Mouse (Mus musculus) cerebellum, postnatal 10 days (tissue): ENCODE measurements around the gene Ldlrap1.
A peak's percentile ranks its signal among the peaks of the same experiment; 100 is the strongest.

Source experiments
- DNase-seq, 2 experiments: peaks; one replicate each; pipeline ENCODE4 v3.0.0; 2021; ENCODE audit warnings: mixed read lengths in 2 of 2

The Ldlrap1 gene

DNA sequence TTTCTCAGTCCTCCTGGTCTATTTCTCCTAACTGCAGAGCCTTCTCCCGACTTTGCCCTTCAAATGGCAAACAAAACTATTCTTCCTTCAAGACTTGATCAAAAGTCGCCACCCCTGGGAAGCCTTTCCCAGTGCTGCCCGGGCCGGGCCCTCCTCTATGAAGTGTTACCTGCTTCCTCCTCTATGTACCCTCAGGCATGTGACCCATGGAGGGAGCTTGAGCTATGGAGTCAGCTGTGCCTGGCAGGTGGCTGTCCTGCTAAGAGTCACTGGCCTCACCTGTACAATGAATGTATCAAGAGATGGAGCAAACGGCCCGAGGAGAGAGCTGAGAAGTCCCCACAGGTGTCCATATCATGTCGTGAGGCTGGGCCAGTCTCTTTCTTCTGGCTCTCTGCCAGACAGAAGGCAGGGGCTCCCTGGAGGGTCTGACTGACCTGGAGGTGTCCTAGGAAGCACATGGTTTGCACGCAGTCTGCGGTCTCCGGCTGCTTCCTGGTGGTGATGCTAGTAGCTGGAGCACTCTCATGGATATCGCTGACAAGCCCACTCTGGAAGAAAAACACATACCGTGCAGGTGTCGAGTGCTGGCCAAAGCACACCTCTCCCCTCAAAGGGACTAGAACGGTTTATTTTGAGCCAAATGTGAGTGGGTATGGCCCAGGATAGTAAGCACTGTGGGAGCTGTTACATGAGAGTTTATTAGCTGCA lies 7.6 kb upstream of the Ldlrap1 start:
- DNase-seq, result no peak

DNA sequence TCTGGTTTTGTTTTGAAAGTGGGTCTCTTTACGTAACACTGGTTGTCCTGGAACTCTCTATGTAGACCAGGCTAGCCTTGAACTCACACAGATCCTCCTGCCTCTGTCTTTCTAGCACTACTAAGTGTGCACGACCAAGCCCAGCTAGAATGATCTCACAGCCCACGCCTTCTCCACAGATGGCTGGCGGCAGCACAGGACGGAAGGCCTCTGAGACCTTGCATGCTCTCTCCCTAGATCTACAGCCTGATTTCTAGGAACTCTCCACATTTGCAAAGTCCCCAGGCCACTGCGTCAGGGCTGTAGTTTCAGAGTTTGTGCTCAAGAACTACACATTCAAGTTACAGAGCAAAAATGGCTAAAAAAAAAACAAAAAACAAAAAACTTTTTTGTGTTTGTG lies 6.3 kb upstream of the Ldlrap1 start:
- DNase-seq, result no peak

DNA sequence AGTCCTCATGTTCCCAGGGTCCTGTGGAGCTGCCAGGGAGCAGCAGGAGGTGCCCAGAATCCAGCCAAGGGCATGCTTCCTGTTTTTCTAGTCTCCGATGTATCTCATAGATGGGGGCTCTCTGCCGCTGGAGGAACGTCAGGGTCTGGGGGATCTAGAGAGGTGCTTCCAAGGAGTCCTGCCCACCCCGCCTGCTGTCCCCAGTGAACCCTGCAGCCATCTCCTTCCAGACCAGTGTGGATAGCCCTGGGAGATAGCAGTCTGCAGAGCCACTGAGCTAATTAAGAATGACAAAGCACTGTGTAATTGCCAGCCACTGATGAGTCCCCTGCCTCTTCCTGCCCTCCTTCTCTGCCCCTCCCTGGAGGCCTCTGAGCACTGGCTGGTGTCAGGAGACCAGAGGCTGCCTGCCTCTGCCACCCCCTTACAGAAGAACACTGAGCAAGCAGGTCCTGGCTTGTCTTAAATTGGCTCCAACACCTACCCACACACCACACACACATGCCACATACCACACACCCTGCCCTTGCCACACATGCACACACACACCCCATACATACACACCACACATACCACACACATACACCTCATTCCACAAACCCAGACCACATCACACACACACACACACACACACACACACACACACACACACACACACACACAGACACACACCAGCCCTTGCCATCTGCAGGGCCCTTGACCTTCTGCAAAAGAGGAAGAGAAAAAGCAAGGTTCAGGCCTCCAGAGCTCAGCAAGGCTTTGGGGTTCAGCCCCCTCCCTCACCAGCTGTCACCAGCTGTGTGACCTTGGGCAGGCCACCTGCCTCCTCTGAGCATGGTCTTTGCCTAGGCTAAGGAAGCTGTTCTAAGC lies 5.2 kb upstream of the Ldlrap1 start:
- peak; percentile 63 to 70 for DNase-seq

DNA sequence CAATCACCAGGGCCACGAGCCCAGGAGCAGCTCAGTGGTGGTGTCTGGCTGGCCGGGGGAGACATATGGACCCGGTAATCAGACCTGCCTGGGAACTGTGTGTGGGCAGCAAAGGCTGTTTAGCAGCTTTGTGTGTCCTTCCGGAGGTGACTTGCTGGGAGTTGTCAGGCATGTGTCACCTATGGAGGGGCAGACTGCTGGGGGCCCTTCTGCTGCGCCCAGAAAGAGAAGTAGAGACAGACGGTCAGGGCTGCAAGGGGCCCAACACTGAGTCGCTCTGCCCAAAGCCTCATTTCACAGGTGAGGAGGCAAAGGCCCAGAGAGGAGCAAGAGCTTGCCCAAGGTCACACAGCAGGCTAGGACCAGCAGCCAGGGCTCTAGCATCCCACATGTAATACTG lies 2.1 kb upstream of the Ldlrap1 start:
- peak; percentile 75 to 83 for DNase-seq

DNA sequence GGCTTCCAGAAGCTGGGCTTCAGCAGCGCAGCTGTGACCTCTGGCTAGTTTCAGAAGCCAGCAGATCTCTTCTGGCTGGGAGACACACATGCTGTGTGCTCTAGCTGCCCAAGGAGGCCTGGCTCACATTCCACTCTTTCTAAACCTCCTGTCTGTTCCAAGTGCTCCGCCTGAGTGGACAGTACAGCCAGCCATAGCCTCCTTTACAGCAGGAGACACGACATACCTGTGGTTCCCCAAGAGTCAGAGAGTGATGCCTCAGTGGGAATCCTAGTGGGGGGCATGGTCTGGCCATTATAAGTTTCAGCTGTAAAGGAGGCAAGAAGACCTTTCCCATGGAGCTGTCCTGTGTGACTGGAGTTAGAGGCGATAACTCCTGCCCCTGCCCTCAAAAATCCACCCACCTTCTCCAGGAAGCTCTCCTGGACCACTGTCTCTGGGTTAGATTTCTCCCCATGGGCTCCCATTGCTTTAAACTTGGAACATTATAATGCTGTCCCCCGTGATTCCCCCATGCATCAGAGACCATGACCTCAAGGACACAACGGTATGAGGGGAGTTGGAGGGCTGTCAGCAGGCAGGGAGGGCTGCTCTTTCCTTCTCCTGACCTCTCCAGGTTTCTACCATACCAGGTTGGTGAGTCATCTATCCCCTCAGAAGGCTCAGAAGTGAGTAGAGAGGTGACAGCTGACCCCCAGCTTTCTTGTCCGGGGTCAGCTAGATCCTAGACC lies 1.4 kb upstream of the Ldlrap1 start:
- peak; percentile 73 to 77 for DNase-seq

DNA sequence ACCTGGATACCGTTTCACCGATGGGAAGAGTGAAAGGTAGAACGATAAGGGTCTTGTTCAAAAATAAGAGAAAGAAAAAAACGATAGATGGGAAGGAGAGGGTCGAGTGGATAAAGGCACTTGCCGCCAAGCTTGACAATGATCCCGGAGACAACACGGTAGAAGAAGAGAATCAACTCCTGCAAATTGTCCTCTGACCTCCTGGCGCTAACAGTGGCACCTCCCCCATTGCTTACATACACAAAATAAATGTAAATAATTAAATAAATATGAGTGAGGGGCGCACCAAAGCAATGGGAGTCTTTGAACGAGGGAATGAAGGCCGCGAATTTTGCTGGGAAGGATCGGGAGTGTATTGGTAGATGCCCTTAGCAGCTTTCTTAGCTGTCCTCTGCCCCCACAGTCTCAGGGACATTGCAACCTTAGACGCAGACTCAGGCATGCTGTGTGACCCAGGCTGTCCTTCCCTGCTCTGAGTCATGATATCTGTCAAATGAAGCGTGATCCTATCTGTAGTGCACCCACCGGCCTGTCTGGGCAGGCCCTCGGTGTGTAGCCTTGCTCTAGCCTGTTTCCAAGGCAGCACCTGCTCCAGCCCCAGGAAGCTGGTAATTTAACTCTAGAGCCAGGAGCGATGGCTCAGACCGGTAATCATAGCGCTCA lies 533 bp upstream of the Ldlrap1 start:
- DNase-seq, result peak; percentile 73 to 79

DNA sequence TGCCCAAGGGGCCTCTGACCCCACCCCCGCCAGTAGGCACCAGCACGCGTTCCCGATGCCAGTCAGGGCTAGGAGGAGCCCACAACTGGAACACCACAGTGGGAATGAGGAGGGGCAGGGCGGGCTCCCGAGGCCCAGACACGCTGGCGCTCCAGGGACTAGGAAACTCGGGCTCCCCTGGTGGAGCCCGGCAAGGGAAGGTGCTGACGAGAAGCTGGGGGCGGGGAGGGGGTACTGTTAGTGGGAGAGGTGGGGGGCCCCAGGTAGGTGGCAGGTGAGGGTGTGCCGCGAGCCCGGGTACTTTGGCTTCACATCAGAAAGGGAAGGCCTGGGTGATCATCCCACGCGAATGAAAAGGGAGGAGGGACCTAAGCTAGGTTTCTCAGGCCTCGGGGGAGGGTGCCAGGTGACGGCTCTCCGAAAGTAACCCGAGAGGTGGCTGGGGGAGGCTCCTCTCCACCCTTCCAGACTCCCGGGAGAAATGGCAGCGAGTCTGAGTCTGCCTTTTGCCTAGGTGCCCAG lies 859 bp downstream of the Ldlrap1 start:
- peak; percentile 55 to 69 for DNase-seq

DNA sequence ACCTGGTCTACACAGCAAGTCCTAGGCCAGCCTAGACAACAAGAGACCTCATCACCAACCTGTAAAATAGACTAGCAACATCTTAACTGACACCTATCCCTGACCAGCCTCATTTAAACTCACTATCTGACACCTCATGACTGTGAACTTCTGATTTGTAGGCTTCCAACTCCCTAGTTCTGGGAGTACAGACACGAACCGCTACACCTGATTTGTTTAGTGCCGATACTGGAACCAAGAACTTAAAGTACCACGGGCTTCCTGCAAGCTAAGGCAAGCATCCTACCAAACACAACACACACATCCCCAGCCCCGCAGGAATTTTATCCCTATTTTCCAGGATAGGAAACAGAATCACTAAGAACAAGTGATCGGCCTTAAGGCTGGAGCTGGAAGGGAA lies 1.5 kb downstream of the Ldlrap1 start:
- DNase-seq, result no peak

DNA sequence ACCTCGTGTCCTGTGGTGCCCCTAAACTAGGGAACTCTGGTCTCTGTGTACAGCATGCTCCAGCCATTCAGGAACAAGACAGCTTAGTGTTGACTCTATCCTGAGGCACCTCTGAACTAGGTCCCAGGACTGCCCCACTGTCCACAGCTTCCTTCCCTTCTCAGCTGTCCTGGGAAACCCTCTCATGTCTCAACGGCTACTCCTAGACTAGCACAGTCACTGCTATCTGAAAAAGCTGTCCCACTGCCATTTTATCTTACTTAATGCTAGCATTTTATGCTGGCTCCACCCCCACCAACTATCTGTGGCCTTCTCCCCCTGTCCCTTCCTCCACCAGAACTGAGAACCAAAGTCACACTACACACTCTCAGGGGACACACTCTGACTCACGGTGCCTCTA lies 3.5 kb downstream of the Ldlrap1 start:
- no peak for DNase-seq

DNA sequence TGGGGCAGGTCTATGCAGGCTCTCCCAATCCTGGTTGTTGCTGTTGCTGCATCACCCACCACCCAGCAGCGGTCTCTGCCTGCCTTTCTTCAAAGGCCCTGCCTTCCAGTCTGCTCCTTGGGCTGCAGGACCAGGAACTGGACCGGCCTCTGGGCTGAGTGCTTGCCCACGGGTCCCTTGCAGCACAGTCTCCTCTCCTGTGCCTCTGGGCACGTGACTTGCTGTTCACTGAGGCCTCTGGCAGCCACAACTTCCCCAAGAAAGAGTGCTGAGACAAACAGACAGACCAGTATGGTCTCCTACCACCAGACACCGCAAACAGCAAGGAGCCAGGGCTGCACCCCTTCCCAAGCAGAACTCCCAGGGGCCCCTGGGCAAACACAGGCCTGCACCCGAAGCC lies 5.5 kb downstream of the Ldlrap1 start:
- DNase-seq, result no peak

DNA sequence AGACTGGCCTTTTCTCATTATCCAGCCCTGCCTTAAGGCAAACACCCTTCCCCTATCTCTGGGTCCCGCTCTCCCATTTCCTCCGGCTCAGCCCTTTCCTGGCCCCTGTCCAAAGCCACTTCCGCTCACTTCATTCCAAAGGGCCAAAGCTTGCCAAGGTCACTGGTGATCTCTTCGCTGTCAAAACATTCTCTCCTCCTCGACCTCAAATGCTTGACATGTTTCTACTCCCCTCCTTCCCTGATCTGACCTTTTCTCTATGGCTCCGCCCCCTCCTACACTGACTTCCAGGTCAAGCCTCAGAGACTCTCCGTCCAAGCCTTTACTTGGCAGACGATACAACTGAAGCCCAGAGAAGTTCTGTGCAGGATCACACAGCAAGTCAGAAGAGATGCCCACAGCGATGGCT lies 7.0 kb downstream of the Ldlrap1 start:
- DNase-seq, result peak; percentile 73 to 78

DNA sequence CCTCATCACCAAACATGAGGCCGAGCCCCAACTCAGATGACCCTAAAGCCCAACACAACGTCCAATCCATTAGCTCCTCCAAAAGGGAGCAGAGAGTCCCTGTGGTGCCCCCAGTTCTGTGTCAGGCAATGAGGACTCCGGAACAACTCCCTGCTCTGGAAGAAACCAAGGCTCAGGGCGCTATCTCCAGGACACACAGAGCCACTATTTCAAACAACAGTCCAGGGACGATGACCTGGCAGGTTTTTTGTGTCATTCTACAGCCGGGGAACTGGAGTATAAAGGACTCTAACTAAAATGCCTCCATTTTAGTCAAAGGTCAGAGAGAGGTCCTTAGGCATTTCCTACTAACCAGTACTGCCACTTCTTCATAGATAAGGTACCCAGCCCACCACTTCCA lies 7.5 kb downstream of the Ldlrap1 start:
- DNase-seq, result no peak

DNA sequence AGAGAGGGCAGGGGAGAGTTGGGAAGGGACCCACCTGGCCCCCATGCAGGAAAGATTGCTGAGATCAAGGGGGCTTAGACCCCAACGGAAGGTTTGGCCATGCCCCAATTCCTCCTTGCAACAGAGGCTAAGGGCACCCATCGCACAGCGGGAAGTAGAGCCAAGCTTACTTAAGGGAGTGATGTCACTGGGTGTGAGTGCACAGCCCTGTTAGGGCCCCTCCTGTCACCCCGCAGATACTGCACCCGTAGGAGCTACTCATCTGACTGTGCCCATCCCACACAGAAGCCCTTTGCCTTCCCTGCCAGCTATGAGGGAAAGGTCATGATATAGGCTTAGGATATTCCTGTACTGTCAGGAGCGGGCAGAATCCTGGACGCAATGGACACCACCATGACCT lies 8.3 kb downstream of the Ldlrap1 start:
- DNase-seq, result no peak

DNA sequence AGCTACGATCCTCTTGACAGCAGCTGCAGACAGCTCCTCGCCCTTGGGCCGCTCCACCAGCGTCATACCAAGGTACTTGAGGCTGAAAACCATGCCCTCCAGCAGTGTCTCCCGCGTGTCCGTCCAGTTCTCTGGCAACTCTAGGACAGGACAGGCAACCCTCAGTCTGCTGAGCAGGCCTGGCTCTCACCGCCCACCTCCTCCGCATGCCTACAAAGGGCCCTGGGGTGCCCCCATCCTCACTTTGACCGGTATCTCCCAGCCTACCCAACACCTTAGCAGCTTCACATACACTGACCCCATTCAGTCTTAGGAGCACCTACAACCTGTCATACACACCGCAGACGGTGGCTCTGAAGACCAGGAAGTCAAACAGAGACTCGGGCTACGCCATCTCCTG lies 8.9 kb downstream of the Ldlrap1 start:
- DNase-seq, result no peak

DNA sequence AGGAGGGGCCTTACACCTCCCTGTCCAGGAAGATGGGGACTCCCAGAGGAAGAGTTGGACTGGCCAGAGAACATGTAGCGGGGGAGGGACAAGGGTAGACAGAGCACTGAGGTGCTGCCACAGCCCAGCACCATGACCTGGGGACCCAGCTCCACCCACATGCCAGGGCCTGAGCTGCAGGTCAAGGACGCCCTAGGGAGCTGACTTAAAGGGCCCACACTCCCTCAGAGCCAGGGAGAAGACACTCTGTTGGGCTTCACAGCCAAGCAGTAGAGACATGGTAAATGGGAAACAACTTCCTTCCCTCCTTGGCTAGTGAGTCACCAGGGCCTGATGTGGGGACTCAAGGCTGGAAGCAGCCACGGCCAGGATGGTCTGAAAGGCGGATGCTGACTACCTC lies 9.5 kb downstream of the Ldlrap1 start:
- DNase-seq, result no peak

DNA sequence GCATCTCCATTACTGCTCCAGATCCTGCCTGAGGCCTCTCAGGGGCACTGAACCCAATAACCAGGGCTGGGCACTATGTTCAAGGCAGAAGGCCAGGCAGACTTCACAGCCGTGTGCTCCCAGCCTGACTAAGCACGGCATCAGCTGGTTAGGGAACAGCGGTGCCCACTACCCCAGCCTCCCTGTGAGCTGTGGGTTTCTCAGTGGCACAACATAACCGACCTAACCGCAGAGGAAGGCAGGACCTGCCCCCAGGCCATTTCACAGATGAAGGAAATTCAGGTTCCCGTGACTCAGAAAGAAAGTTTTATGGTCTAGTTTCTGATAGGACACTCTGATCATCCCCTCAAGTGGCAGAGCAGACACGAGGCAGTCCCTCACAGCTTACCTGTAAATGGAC lies 10.9 kb downstream of the Ldlrap1 start:
- no peak for DNase-seq

DNA sequence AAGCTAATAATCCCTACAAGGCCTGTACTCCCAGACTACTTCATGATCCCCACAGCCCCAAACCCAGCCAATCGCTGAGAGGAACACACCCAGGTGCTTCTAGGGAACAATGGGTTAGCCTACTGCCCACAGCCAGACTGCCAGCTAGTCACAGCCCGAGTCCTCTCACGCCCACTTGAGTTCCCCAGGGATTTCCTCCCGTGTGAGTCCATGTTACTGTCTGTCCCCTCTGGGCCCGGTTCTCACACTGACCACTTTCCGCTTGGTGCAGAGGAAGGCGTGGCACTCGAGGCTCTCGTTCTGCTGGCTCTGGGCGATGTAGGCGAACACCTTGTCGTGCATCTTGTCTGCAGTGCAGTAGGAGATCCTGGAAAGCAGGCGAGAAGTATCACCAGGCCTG lies 12.9 kb downstream of the Ldlrap1 start:
- no peak for DNase-seq

DNA sequence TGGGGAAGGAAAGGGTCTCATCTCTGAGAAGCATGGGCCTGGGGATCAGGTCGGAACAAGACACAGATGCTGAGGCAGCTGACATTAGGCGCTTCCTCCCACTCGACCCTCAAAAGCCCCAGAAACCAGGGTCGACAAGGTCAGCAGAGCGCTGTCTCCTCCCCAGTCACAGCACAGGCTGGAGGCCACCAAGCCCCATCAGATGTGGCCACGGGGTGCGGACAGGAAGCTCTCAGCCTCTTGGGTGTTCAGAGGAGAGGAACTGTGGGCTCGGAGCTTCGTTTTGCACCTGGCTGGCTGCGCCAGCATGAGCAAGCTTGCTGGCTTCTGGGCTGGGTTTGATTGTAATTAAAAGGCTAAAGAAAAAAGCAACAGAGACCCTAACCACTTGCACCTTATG lies 13.5 kb downstream of the Ldlrap1 start:
- no peak for DNase-seq

DNA sequence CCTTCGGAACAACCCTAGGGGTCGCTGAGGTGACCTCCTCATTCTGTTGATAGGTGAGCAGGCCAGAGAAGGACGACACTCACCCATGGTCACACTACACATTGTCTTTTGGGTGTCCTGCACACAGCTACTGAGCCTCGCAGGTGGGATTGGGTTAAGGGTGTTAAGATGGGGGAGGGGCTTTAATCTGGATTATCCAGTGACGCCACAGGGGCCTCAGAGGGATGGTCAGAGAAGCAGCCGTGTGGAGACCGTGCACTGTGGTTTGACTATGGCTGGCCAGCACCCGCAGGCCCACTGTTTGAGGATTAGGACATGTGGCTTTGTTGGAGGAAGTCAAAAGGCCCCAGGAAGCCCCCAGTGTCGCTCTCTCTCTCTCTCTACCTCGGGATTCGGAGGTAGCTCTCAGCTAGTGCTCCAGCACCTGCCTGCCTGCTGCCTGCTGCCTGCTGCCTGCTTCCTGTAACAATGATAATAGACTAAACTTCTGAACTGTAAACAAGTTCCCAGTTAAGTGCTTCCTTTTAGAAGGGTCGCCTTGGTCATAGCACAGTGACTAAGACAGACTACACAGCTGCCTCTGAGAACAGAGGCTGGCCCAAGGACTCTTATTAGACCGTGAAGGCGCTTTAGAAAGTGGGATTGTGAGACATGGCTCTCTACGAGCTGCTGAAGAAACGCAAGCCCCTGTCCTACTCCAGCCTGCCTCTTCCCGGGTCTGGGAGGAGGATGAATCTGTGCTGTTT lies 14.1 kb downstream of the Ldlrap1 start:
- DNase-seq, result no peak

DNA sequence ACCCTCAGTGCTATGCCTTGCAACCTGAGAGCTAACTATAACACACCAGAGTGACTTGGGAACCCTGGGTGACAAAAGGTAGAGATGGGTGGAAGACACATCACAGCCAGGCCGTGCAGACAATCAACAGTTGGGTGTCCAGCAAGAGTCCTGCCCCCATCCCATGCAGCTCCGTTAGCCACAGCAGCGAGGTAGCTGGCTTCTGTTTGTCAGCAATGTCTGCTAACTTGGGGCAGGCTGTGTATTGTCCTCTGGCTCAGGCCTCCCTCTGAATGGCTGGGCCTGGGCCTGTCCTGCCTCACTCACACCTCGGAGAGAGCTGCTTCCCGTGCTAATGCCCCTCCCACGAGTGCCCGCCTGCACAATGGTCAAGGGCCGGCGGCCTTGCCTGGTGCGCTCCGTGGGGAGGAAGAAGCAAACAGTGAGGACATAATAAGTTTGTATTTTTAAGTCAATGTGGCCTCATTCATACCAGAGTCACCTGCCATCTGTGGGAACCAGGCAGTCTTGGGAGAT lies 14.9 kb downstream of the Ldlrap1 start:
- no peak for DNase-seq

DNA sequence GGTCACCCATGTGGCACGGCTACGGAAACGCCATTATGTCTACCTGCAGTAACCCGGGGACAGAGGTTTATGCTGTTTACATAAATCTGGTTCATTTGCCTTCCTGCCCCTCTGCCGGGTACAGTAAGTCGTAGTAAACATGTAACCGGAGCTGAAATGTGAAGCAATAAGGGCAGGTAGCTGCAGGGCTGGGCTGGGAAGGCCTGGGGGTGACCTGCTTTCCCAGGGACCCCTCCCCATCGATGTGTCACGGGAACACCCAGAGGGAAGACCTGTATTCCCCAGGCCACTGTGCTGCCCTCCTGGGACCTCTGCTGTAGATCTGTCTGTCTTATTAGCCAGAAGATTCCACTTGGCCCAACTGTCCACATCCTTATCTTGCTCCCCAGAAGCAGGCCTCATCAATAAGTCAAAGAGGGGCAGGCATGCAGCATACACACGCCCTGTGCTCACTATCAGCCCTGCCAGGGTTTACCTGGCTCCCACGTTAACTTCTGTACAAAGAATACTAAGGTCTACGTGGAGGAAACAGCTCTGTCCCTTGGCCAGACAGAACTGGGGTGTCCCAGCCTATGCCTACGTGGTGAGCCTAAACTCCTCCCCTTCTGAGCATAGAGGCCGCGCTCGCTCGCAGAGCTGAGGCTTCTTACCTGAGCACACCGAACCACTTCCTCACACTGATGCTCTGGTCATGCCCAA lies 16.0 kb downstream of the Ldlrap1 start:
- no peak for DNase-seq
